Mouse (Mus musculus) natural killer cell, adult 2 months (primary cell): ENCODE results near the gene Aebp2.

ENCODE experiments used
- DNase-seq, 2 experiments: peaks; one replicate each; pipeline ENCODE4 v3.0.0; 2022; ENCODE audit warnings: low spot score in 2 of 2

Aebp2 gene

DNA sequence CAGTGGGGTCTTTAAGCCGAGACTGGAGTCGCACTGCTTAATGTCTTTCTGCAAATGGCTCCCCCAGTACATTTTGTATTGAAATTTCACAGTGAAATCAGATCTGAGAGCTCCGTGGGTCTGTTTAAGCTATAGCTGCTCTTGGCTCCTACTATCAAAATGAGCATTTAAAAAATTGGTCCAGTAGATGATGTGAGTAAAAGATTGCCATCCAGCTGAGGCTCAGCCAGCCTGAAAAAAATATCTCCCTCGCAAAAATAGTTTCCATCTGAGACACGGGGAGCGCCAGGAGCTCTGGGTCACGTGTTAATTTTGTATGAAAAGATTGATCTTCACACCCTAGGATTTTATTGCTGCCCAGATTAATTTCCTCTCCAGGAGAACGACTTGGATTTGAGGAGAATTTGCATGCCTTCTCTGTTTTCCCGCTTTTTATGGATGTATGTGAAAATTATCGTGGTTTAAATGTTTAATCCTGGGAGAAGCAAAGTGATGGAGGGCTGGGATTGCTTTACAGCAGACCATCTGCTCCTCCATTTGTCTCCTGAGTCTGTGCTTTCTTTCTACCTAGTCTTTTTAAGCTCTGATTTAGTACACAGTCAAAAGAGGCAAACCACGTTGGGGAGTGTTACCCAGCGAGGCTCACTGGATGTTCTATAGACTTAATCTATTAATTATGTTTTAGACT, 73.9 kb downstream of the Aebp2 start:
- no peak for DNase-seq

DNA sequence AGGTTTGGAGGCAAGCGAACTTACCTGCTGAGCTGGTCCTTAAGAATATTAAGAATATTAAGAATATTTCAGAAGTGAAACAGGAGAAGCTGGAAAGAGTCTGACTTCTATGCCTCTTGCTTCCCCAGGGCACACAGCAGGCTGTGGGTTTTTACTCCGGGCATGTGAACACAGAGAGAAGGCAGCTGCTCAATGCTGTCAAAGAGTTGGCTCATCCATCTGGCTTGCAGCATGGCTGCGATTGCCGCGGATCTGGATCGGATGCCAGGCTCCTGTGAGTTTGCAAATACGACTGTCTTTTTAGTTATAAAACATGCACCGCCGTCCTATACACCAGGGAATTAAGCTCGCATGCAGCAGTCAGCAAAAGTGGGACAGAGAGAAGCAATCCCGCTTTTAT, 75.5 kb downstream of the Aebp2 start:
- no peak for DNase-seq

DNA sequence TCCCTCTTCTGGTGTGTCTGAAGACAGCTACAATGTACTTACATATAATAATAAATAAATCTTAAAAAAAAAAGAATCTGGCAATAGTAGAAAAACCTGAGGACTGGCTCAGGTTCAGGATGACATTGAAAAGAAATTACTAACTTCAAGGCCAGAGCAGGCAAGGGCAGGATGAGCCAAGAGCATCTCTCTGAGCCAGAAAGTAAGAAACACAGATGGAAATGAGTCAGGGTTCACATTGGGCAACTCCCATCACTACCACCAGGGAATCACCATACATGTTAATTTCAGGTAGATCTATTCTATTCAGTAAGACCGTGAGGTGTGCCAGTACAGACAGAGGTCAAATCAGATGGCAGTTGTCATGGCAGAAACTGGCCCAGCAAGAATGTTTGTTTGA, 76.1 kb downstream of the Aebp2 start:
- no peak for DNase-seq

DNA sequence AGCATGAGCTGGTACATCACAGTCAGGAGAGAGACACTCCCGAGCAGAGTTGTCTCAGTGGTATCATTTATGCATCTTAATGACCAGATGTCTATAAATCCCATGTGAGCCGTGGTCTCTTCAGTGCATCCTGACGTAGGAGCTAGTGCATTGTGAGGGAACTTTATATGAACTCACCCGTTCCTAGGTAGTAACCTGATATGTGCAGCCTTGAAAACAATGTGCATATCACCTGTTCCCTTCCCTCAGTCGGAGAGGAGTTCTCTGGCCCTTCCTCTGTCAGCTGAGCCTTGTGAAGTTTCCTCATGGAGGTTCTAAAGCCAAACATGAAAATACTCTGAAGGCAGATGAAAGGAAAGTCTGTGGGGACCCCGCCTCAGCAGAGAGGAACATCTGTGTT, 78.8 kb downstream of the Aebp2 start:
- DNase-seq, result no peak

DNA sequence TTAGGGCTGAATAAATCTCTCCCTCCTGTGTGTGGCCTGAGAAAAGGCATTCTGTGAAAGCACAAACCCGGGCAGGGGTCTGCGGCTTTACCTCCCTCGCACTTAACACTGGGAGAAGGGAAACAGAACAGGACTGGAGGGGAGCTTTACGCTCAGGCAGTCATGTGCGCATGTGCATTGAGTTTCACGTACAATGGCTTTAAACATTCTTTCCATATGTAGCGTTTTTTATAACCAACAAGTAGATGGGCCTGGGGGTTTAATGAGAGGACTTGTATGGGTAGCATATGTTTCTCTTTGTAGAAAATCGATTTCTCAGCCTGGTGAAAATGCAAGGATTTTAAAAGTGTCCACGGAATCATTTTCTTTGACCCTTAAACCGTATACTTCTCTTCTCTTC, 82.7 kb downstream of the Aebp2 start:
- DNase-seq, result no peak

DNA sequence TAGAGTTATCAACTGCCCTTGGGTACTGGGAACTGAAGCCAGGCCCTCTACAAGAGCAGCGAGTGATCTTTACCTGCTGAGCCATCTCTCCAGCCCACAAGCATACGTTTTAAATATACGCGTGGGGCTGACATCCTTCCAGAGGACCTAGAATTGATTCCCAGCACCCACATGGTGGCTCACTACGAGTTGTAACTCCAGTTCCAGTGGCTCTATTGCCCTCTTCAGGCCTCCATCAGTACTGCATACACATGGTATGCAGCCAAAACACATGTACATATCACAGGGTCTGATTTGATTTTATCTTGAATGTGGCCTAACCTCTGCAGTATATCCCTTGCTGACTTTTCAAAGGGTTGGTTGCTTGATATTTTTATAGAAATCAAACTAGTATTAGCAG, 83.6 kb downstream of the Aebp2 start:
- no peak for DNase-seq

DNA sequence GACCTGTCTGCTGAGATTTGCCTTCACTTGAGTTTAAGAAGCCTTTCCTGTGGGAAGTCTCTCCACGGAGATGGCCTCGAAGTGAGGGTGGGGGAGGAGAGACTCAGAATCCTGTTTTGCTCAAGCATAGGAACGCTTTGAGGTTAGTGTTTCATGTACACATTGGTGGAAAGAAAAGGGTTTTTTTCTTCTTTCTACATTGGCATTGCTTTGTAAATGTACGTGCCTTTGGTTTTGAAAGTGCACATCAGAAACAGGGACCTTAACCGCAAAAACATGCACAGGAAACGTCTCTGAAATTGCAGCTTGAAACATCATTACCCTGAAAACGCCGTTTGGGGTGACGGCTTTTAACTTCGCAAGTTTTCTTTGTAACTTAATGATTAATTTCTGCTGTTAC, 85.6 kb downstream of the Aebp2 start:
- DNase-seq, result peak in 1 of 2 experiments; percentile 16

DNA sequence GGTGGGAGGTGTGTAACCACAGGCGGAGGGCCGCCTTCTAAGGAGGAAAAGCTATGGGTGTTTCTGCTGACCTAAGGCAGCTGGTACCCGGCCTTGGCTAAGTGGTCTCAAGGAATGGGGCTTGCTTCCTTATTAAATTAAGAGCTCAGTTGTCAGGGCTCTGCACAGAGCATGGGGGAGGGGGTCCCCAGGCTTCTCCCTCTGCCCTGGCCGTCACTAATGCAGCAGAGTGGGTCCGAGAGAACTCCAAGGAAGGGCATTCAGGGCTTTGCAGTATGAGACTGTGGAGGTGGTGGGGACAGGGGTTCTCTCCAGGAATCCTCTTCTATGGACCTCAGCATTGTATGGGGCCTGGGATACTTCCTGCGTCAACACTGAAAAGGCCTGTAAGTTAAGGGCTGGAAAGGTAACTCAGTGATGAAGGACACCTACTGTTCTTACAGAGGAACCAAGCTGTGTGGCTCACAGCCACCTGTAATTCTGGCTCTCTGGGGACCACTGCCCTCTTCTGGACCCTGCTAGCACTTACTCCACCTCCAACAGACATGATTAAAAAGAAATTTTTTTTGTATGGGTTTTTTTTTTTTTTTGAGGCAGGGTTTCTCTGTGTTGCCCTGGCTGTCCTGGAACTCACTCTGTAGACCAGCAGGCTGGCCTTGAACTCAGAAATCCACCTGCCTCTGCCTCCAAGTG, 87.1 kb downstream of the Aebp2 start:
- no peak for DNase-seq

DNA sequence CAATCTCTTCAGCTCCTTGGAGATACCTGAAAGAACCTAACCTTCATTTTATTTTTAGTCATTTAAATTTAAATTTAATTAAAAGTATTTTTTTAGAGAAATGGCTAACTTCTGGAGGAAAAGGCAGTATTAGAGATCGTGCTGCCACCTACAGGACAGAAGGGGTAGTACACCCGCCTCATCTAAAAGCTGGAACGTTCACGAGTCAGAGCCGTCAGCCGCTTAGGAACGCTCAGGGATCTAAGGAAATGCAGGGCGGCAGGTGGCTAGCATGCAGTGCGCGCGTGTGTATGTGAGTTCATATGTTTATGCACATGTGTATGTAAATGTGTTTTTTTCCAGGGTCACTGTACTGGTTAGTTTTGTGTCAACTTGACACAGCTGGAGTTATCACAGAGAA, 90.3 kb downstream of the Aebp2 start:
- peak in 1 of 2 experiments; percentile 29 for DNase-seq

DNA sequence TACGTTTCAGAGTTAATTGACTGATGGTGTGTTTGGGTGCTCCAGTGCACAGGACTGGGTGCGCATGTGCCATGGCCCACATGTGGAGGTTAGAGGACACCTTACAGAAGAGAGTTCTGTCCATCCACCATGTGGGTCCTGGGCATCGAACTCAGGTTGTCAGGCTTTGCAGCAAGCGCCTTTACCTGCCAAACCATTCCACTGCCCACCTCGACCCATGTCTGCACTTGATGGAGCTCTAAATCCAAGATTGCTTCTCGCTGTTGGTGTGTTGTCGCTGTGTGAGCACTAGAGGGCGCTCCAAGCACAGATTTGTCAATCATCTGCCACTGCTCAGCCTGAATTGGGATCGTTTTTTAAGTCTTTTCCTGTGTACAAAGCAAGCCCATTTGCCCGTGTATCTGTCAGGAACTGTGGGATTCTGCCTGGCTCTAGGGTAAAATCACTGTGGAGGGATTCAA, 92.5 kb downstream of the Aebp2 start:
- DNase-seq, result peak; percentile 56 to 64

DNA sequence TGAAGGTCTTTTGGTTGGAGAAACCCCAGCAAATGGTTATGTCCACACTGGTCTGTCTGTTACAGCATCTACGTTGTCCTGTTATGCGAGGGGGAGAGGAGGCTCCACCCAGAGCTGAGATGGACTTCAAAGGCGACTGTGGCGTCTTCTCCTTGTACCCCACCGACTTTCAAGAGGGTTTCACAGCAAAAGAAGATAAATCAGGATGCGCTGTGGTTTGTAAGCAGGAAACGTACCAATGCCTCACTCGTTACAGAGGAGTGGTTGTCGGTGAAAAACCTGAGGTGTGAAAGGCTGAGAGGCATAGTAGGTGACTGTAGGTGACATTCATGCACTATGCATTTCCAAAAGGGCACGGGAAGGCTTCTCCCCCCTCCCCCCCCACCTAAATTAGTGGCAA, 99.6 kb downstream of the Aebp2 start:
- peak; percentile 31 to 38 for DNase-seq
